Mouse (Mus musculus) left cerebral cortex, adult 8-10 months (tissue): ENCODE data around the gene 1700011L22Rik. TPM values are rescaled to one million over a fixed set of nuclear protein-coding genes. Genes with fewer than 3 reads are reported as not detected.

Source experiments
- DNase-seq, 2 experiments: peaks; one replicate each; pipeline ENCODE4 v3.0.0; 2022; ENCODE audit warnings: low spot score in 2 of 2
- total RNA-seq, 4 experiments: library from RNA; stranded (reverse); gene quantifications; 2 replicates each; pipeline ENCODE4 v1.2.4; 2022

1700011L22Rik gene
- not detected for total RNA-seq

GRCm38 (mm10) chr8:79248470-79248869 is at the start of gene 1700011L22Rik:
Gene 1700011L22Rik, minus strand, starts transcription at chr8:79248570.
- DNase-seq: no peak

- peak; percentile 46 to 58 for DNase-seq
These were observed 49.4 kb upstream of the 1700011L22Rik start for GRCm38 (mm10) chr8:79297763-79298162.

- no peak for DNase-seq
These were observed 47.1 kb upstream of the 1700011L22Rik start for GRCm38 (mm10) chr8:79295276-79296105.

GRCm38 (mm10) chr8:79294610-79295275 is 46.4 kb upstream of the 1700011L22Rik start, which contains the start of gene Mmaa:
Gene Mmaa, minus strand, starts transcription at chr8:79294937.
- DNase-seq: peak; percentile 86 to 94

GRCm38 (mm10) chr8:79293841-79294240 is 45.5 kb upstream of the 1700011L22Rik start:
- DNase-seq: no peak

- no peak for DNase-seq
These were observed 44.4 kb upstream of the 1700011L22Rik start for GRCm38 (mm10) chr8:79292712-79293264.

- no peak for DNase-seq
These were observed 41.2 kb upstream of the 1700011L22Rik start for GRCm38 (mm10) chr8:79289592-79289991.

- no peak for DNase-seq
These were observed 40.3 kb upstream of the 1700011L22Rik start for GRCm38 (mm10) chr8:79288681-79289080.

- no peak for DNase-seq
These were observed 39.9 kb upstream of the 1700011L22Rik start for GRCm38 (mm10) chr8:79288250-79288649.

GRCm38 (mm10) chr8:79286424-79286823 is 38.1 kb upstream of the 1700011L22Rik start:
- no peak for DNase-seq

- no peak for DNase-seq
These were observed 36.3 kb upstream of the 1700011L22Rik start for GRCm38 (mm10) chr8:79284626-79285025.

- no peak for DNase-seq
These were observed 33.1 kb upstream of the 1700011L22Rik start for GRCm38 (mm10) chr8:79281376-79281890.

GRCm38 (mm10) chr8:79277264-79277870 is 29.0 kb upstream of the 1700011L22Rik start:
- no peak for DNase-seq

- DNase-seq: no peak
These were observed 26.6 kb upstream of the 1700011L22Rik start for GRCm38 (mm10) chr8:79274940-79275339.

GRCm38 (mm10) chr8:79273776-79274175 is 25.4 kb upstream of the 1700011L22Rik start:
- no peak for DNase-seq

GRCm38 (mm10) chr8:79272676-79273075 is 24.3 kb upstream of the 1700011L22Rik start:
- DNase-seq: no peak

- DNase-seq: no peak
These were observed 20.6 kb upstream of the 1700011L22Rik start for GRCm38 (mm10) chr8:79268921-79269320.

GRCm38 (mm10) chr8:79261920-79262319 is 13.6 kb upstream of the 1700011L22Rik start:
- DNase-seq: no peak

- no peak for DNase-seq
These were observed 7.8 kb upstream of the 1700011L22Rik start for GRCm38 (mm10) chr8:79256076-79256705.

- DNase-seq: no peak
These were observed 5.4 kb upstream of the 1700011L22Rik start for GRCm38 (mm10) chr8:79253742-79254141.

GRCm38 (mm10) chr8:79243422-79243821 is 4.9 kb downstream of the 1700011L22Rik start:
- DNase-seq: no peak
